Comparison of ENCODE assay signal across 14 mouse cellular contexts in genomic region chr9:22123069-22123609, GRCm38 (mm10). TPM values are rescaled to one million over a fixed set of nuclear protein-coding genes. Genes with fewer than 3 reads are reported as not detected.
DNase-seq lines count a peak whose midpoint lies in the region; ATAC-seq lines count a peak whose summit lies in the region.
"Had no signal": no experiment of that assay in that cellular context is flagged by ENCODE, and none has a peak within 500 bp of the region (broad histone marks: within the 10 kb centered on the region; RNA-seq: fewer than 3 reads in every experiment).

No protein-coding gene starts in this region.

- no peak overlapping the region for H3K9ac ChIP-seq in liver, embryonic 15.5 days
- H3K9ac ChIP-seq in neural tube, embryonic 15.5 days (replicated peaks) = no peak overlapping the region
- H3K9ac ChIP-seq: limb, embryonic 15.5 days had no signal

- H3K4me3 ChIP-seq in liver, embryonic 15.5 days (replicated peaks) = no peak overlapping the region
- H3K4me3 ChIP-seq in neural tube, embryonic 15.5 days (replicated peaks) = no peak overlapping the region
- H3K4me3 ChIP-seq: limb, embryonic 15.5 days; megakaryocyte, embryonic 14.5 days; myocyte had no signal

- DNase-seq in CD4-positive helper T cell, adult 2 months (ENCODE audit: low read depth, low spot score) = peak; percentile 41
- DNase-seq in MEL-GATA-1-ER (ENCODE audit: extremely low read depth, low read depth) = peak; percentile 53
- peak; percentile 46 for DNase-seq in spleen, adult 12 weeks (ENCODE audit: low spot score)
- DNase-seq in frontal cortex, postnatal 25 days (ENCODE audit: low spot score in 2 of 2) = no peak
- DNase-seq in left cerebral cortex, adult 8-10 months (ENCODE audit: low spot score in 2 of 2) = no peak
- no peak for DNase-seq in thymus, postnatal 14 days
- DNase-seq: cerebellum, adult 11-12 months; kidney, postnatal 14 days had no signal

- peak; percentile 17 for ATAC-seq in liver, embryonic 15.5 days (ENCODE audit: insufficient read depth)
- ATAC-seq in neural tube, embryonic 15.5 days (ENCODE audit: low FRiP score) = no peak
- ATAC-seq: intestine, embryonic 16.5 days had no signal

- no peak overlapping the region for H3K4me2 ChIP-seq in liver, embryonic 15.5 days
- no peak overlapping the region for H3K4me2 ChIP-seq in neural tube, embryonic 15.5 days
- H3K4me2 ChIP-seq: limb, embryonic 15.5 days had no signal

- WGBS in liver, embryonic 15.5 days (ENCODE audit: insufficient replicate concordance) = 62% methylated on average over 7 of the region's 7 CpGs
- WGBS in neural tube, embryonic 15.5 days = 91% methylated on average over 7 of the region's 7 CpGs

- H3K27ac ChIP-seq in liver, embryonic 15.5 days (replicated peaks) = peak overlapping the region; percentile 83
- no peak overlapping the region for H3K27ac ChIP-seq in neural tube, embryonic 15.5 days (replicated peaks)
- H3K27ac ChIP-seq: limb, embryonic 15.5 days had no signal

- peaks cover 85% of the 10 kb centered on the region for H3K4me1 ChIP-seq in liver, embryonic 15.5 days (replicated peaks)
- H3K4me1 ChIP-seq in neural tube, embryonic 15.5 days = peaks cover under 1% of the 10 kb centered on the region; the same call in 1 of the 2 replicates
- H3K4me1 ChIP-seq: limb, embryonic 15.5 days had no signal

- no peaks in the 10 kb centered on the region for H3K9me3 ChIP-seq in liver, embryonic 15.5 days (replicated peaks)
- H3K9me3 ChIP-seq in neural tube, embryonic 15.5 days (replicated peaks) = no peaks in the 10 kb centered on the region
- H3K9me3 ChIP-seq: limb, embryonic 15.5 days had no signal

- no peaks in the 10 kb centered on the region for H3K27me3 ChIP-seq in liver, embryonic 15.5 days
- peaks cover 6% of the 10 kb centered on the region; the same call in 1 of the 2 replicates for H3K27me3 ChIP-seq in neural tube, embryonic 15.5 days (replicated peaks)
- H3K27me3 ChIP-seq: limb, embryonic 15.5 days had no signal

- H3K36me3 ChIP-seq in liver, embryonic 15.5 days (replicated peaks) = peaks cover 35% of the 10 kb centered on the region
- H3K36me3 ChIP-seq in neural tube, embryonic 15.5 days = no peaks in the 10 kb centered on the region
- H3K36me3 ChIP-seq: limb, embryonic 15.5 days had no signal

RNA-seq across cellular contexts. Expression of gene Elof1, which starts 6.2 kb away (rescaled TPM):
- polyA plus RNA-seq in liver, embryonic 15.5 days (2015; fragmentation: Nextera tagmentation; extraction: Ambion mirVana) = 88.8 and 89.4 TPM in 2 replicates
- total RNA-seq in left cerebral cortex, adult 8-10 months (2022) = 10 to 100 TPM; 52.2 to 69.8 (median 66.6) TPM
- 183 and 193 TPM in 2 replicates for polyA plus RNA-seq in neural tube, embryonic 15.5 days (2015; fragmentation: Nextera tagmentation; extraction: Ambion mirVana)

RNA-seq across cellular contexts. Expression of gene Acp5, which starts 12.4 kb away (rescaled TPM):
- polyA plus RNA-seq in liver, embryonic 15.5 days (2015; fragmentation: Nextera tagmentation; extraction: Ambion mirVana) = 221 and 246 TPM in 2 replicates
- under 1 TPM in 3 of 4 experiments, not detected in 1; 0.32 to 0.42 (median 0.37) TPM for total RNA-seq in left cerebral cortex, adult 8-10 months (2022)
- 1.0 and 7.1 TPM in 2 replicates for polyA plus RNA-seq in neural tube, embryonic 15.5 days (2015; fragmentation: Nextera tagmentation; extraction: Ambion mirVana)

RNA-seq across cellular contexts. Expression of gene Cnn1, which starts 24.1 kb away (rescaled TPM):
- polyA plus RNA-seq in liver, embryonic 15.5 days (2015; fragmentation: Nextera tagmentation; extraction: Ambion mirVana) = 0.96 and 1.4 TPM in 2 replicates
- 1 to 10 TPM in 1 of 4 experiments, under 1 TPM in 3; 0.37 to 1.2 (median 0.59) TPM for total RNA-seq in left cerebral cortex, adult 8-10 months (2022)
- polyA plus RNA-seq in neural tube, embryonic 15.5 days (2015; fragmentation: Nextera tagmentation; extraction: Ambion mirVana) = 0.84 and 34.2 TPM in 2 replicates

RNA-seq across cellular contexts. Expression of gene Pigyl, which starts 33.5 kb away (rescaled TPM):
- polyA plus RNA-seq in liver, embryonic 15.5 days (2015; fragmentation: Nextera tagmentation; extraction: Ambion mirVana) = 29.4 and 35.6 TPM in 2 replicates
- 10 to 100 TPM; 41.6 to 49.3 (median 46.1) TPM for total RNA-seq in left cerebral cortex, adult 8-10 months (2022)
- 92.5 and 97.0 TPM in 2 replicates for polyA plus RNA-seq in neural tube, embryonic 15.5 days (2015; fragmentation: Nextera tagmentation; extraction: Ambion mirVana)

RNA-seq across cellular contexts. Expression of gene Ecsit, which starts 37.9 kb away (rescaled TPM):
- polyA plus RNA-seq in liver, embryonic 15.5 days (2015; fragmentation: Nextera tagmentation; extraction: Ambion mirVana) = 21.9 and 26.2 TPM in 2 replicates
- 10 to 100 TPM; 45.4 to 50.8 (median 48.0) TPM for total RNA-seq in left cerebral cortex, adult 8-10 months (2022)
- polyA plus RNA-seq in neural tube, embryonic 15.5 days (2015; fragmentation: Nextera tagmentation; extraction: Ambion mirVana) = 63.9 and 65.5 TPM in 2 replicates

Comparison
In these comparisons a context has a peak if more than half of its experiments do, and no peak if none do; other contexts are left out.
1. DNase-seq: peak in CD4-positive helper T cell, adult 2 months (single experiment), MEL-GATA-1-ER (single experiment) and spleen, adult 12 weeks (single experiment); none in frontal cortex, postnatal 25 days (0 of 2), left cerebral cortex, adult 8-10 months (0 of 2) and thymus, postnatal 14 days (single experiment).
2. RNA of gene Acp5, which starts 12.4 kb away (polyA plus RNA-seq): 221 to 246 TPM in liver, embryonic 15.5 days; 1.0 to 7.1 TPM in neural tube, embryonic 15.5 days; every median in the first group is over 10 times any median in the second.